Mouse (Mus musculus) cerebellum, adult 11-12 months (tissue): ENCODE measurements at regions not wholly inside any gene's neighbourhood (a gene's known extent, or its start where the extent isn't known, plus 50 kb on each side); places are given as distances from the start of the nearest gene placed in this dataset.

Source experiments
- DNase-seq: peaks from one replicate; pipeline ENCODE4 v3.0.0; 2022

DNA sequence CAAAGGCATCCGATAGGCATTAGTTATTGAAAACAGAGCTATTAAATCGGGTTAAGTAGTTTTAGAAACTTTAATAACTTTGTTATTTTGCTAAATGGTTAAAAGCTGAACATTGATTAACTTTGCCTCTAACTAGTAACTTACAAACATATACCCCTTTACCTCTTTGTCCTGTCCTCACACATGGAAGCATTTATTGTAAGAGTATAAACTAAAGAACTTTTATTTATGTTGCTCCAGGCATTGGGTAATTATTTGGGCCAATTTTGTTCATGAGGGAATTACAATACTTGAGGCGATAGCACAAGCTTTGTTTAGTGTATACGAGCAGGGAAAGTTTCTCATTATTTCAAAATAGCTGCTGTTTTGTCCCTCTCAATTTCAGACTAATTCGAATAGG, 328.4 kb upstream of the Gm9008 start:
- DNase-seq = no peak

GRCm38 (mm10) chr6:76802969-76803368, 305.4 kb upstream of the Gm9008 start:
- no peak for DNase-seq

DNA sequence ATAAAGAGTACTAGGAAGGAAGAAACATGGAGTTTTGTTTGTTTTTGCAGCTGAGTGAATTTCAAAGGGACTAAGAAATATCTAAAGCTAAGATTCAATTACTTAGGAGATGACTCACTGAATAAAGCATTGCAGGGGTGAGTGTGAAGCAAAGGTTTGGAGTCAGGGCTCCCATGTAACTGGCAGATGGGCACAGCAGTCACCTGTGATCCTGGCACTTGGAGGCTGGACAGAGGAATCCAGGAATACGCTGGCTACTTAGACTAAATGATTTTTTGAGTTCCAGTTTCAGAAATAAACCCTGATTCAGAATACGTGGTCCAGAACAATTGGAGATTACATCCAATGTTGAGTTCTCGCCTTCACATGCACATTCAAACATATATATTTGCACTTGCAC, 282.6 kb upstream of the Gm9008 start:
- peak; percentile 45 for DNase-seq

DNA sequence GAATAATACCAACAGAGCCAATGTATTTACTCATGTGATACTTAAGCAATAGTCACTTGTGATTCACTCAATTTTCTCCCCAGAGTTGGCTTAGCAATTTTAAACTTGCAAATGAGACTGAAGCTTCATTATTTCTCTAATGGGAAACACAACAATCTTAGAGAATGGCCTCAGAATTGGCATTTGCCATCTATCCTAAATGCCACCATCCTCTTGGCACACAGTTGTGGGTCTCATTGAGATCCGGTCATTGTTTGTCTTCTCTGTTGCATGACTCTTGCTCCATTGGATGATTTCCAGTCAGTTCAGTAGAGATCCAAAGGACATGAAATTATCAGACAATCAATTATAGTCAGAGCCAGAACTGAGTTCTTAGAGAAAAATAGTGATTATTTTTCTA, 280.6 kb upstream of the Gm9008 start:
- no peak for DNase-seq

GRCm38 (mm10) chr6:76777080-76777479, 279.5 kb upstream of the Gm9008 start:
- peak; percentile 59 for DNase-seq

DNA sequence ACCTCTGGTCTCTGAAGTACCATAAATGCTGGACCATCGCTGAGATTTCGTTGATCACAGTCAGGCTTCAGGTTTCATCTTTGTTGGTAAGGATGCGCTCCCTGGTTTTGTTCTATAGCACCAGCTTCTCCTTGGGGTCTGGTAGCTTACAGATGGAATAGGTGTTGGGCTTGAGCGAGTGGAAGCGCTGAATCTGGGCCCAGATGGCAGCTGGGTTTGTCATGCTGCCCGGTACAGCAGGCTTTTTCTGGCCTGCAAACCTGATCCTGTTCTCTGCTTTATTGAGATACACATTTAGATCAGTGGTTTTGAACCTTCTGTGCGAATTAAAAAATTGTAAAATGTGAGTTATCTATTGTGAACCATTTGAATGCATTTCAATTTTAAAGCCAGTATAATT, 266.3 kb upstream of the Gm9008 start:
- DNase-seq = peak; percentile 10

- no peak for DNase-seq
Measured at GRCm38 (mm10) chr6:76754867-76755266, 257.3 kb upstream of the Gm9008 start.
